Mouse (Mus musculus): ENCODE measurements around the gene Sun1.

DNA sequence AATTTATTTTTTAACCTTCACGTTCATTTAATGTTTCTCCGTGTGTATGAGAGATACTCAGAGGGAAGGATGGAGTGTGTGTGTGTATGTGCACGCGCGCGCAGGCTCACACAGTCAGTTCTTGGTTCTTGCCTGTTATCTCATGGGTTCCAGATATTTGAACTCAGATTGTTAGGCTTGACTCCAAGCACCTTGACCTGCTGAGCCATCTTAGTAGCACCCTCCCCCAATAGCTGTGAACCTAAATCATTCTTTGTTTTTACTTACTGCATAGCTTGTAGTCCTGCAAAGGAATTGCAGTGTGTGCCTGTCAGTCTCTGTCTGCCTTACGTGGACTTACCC, 9.2 kb downstream of the Sun1 start:
- TF ChIP-seq POLR2A (IDR thresholded peaks at IDR 0.05; ENCODE audit: borderline replicate concordance, insufficient read depth, low read length) = no peak
- no peak for TF ChIP-seq CTCF (IDR thresholded peaks at IDR 0.05; ENCODE audit: borderline replicate concordance, insufficient read depth, low read depth, low read length)

Data from cerebellum, adult 2 months (tissue).